Mouse (Mus musculus): ENCODE data around the gene Pcdh11x.
"Not testable (repeated sequence)": the region's sequence is repeated elsewhere in the genome, so short reads cannot be mapped to it uniquely, and the experiment has no call there.

Gene Pcdh11x

DNA sequence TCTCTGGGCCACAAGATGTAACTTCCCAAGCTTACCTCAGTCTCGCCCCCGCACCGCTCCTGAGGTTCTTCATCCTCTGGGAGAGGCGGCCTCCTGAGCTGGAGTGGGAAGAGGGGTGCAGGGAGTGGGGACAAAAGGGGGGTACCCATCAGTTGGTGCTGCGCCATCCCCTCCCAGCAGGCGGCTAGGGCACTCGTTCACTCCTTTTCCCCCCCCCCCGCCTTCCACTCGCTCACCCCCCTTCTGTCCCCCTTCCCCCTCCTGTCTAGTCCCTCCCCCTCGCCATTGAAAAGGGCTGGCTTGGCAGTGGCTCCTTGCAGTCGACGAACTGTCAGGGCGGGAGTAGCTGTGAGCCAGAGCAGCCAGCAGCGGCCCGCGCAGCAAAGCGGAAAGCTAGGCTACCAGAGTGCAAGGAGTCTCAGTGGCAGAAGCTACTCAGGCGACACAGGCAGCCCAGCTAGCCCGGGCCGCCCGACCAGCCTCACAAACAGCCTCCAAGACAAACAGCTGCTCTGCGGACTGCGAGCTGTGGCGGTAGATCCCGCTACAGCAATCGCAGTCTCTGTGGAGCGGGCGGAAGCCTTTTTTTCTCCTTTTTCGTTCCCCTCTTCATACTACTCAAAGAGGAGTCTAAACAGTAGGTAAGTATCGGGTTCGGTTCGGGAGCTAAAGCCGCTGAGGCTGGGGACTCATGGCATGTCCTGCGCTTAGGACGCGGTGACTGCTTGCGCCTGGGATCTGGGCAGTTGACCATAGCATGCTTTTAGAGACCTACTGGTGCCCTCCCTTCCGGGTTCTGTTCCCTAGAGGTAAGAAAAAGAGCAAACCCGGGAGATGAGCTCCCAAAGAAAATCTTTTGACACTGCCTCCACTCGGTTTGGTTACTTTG lies at the start of gene Pcdh11x:
TSS of gene Pcdh11x (plus strand) at position 249 of the 889 bp plus-strand sequence.
- DNase-seq (ENCODE audit: low spot score in 2 of 2): peak; percentile 43 to 44

DNA sequence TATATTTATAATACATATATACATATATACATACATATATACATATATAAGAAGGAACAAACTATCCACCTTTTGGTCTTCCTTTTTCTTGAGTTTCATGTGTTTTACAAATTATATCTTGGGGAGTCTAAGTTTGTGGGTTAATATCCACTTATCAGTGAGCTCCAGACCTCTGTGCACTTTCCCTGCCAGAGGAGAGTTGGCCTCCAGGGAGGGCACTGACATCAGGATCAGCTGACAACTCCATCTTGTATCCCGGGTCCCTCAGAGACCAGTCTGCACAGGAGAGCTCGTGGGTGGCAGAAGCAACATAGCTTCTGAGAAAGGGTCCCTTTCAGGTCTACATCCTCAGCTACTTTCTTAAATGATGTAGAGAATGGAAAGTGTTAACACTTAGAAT lies 30.0 kb upstream of the Pcdh11x start:
- DNase-seq (ENCODE audit: low spot score in 2 of 2): no peak

DNA sequence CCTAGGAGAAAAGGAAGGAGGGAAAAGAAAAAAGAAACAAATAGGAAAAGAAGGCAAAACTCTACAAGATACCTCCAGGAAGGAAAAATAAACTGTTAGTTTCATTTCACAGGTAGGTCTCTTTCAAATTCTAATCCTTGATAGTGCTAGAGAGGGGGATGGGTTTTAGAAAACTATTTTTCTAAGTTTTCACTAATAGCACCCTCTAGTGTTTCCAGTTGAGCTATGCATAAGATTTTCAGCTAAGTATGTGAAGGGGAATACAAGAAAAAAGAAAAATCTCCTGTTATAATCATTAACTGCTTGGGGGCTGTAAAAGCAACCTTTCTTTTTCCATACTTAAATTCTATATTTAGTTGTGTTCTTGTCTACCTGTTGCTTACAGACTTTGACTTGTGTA lies 4.5 kb upstream of the Pcdh11x start:
- no peak for DNase-seq (ENCODE audit: low spot score in 2 of 2)

DNA sequence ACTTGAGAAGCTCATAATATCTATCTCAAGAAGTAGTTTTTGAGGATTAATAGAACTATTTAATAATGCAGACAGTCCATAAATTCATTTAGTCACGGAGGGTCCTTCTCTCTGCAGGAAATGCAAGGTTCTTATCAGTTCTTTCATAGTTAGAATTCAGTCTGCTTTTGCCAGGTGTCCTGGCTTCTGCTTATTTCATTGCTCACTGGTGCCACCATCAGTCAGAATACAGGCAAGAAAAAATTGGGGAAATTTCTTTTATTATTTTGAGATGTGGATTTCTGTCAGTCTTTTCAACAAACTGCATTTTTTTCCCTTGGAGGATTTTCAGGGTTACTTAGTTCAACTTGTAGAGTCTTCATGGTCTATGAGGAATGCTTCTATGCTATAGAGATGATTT lies 2.6 kb upstream of the Pcdh11x start:
- DNase-seq (ENCODE audit: low spot score in 2 of 2): no peak

DNA sequence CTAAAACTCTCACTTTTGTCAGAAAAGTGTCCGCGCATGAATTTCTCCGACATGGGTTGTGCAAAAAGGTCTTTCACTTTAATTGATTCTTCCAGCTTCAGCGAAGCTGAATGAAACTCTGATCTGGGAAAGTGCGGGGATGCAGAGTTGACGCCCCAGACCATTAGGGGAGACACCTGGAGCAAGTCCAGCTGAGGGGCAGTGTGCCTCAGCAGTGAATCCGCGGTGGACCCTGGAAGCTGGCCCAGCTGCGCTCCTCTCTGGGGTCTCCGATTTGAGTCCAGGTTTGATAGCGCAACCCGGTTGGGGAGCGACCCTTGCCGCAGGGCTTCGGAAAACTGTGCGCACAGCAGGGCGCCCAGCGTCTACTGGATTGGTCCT lies 831 bp downstream of the Pcdh11x start:
- DNase-seq (ENCODE audit: low spot score in 2 of 2): no peak

DNA sequence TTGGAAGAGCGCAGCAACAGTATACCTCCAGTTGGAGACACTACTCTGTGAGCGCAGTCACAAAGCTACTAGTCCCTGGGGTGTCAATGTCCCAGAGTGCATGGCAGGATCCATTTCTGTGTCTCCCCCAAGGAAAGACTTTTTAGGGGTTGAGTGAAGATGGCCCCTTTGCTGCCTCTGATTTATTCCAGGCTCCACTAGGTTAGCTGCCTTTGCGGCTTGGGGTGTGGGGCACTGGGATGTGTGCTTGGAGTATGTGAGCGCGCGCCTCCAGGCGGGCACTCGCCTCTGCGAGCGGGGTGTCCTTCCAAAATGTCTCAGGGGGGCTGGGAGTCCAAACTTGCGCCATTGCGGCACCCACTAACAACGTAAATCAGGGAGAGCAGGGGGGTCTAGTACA lies 1.6 kb downstream of the Pcdh11x start:
- no peak for DNase-seq (ENCODE audit: low spot score in 2 of 2)

DNA sequence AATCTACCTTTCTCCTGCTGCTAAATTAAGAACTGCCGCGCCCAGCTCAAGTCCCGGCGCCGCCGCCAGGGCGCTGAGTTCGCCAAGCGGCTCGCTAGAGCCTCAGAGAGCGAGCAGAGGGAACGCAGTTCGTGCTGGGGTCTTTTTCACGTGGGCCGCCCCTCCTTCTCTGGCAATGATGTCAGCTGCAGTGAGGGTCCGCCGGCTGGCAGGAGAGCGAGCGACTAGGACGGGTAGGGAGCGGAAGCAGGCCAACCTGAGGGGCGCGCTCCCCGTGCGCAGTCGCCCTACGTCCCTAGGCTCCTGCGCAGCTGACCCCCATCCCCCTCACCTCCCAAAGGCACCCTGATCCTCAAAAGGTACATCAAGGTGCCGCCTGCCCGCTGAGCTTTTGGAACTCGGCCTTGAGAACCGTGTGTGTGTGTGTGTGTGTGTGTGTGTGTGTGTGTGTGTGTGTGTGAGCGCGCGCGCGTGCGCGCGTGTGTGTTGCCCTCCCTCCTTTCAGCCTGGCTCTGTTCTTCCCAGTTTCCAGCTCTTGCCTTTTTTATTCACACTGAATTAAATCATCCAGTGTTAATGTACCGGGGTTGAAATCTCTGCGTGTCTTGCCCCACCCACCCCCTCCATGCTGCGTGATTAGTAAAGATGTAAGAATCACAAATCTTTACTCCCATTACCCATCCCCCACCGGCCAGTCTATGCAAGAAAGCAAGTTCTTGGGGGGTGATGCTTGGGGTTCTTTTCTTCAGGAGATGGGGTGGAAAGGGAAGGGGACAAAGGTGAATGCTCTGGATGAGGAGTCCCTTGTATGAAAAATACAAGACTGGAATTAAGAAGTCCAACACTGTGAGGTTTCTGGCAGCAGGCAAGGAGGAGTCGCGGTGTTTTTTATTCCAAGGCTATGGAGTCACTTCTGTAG lies 3.0 kb downstream of the Pcdh11x start:
- no peak for DNase-seq (ENCODE audit: low spot score in 2 of 2)

DNA sequence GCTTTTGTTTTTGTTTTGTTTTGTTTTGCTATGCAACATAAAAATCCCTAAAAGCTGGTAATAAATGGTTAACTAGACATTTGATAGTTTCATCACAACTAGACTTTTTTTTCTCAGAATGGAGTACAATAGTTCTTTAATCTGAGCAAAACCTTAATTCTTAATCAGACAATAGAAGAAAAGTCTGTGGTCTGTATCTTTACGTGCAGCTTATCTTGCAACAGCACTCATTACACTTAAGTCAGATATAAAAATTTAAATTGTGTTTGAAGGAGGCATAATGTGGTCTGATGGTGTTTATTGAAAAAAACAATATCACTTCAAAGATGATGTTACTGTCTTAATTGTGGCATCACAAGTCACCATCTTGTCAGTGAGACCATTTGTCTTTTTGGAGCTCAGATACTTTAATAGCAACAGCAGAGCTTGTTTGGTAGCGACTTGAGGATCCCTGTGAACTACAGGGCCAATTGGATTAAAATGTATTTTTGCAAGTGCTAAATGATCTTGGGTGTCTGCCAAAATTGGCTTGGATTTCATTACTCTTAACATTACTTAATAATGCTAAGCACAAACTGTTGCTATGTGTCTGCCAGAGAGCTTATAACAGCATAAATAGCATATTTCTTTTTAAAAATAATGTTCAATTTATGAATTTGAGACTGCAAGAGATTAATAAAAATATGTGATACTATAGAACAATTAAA lies 11.6 kb downstream of the Pcdh11x start:
- DNase-seq (ENCODE audit: low spot score in 2 of 2): no peak

DNA sequence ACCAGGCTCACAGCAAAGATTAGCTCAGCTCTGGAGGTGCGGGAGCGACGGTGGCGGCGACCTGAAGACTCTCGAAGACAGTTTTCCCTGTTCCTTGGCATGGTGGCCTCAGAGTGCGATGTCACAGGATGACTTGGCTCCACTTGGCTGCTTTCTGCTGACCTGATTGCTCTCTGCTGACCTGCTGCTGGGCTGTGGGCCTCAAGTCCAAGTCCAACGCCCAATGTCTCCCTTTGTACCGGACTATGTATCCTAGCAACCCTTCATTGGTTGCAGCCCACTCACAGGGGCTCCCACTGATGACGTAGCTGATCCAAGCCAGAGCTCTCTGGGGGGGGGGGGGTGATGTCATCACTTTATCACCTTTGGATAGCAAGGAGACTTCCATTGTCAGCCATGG lies 22.9 kb downstream of the Pcdh11x start, which contains the start of gene H2afb3:
TSS of gene H2afb3 (minus strand) at position 101 of the 400 bp plus-strand sequence.
- not testable (repeated sequence) for DNase-seq (ENCODE audit: low spot score in 2 of 2)

DNA sequence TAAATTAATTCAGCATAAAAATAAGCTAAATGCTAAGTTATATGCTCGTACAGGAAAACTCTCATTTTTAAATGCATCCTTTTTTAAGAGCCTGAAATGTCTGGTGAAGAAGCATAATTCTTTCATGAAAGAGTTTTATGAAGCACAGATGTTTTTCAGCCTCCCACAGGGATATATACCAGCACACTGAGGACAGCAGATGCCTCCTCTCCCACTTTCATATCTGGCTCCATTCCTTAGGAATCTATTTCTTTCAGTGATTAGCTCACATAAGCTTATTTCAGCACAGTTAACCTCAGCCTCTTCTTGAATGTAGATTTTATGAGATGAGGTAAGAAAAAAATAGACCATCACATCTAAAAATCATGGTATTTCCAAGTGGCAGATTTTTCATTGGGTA lies 176.2 kb downstream of the Pcdh11x start:
- DNase-seq (ENCODE audit: low spot score in 2 of 2): peak in 1 of 2 experiments; percentile 8

DNA sequence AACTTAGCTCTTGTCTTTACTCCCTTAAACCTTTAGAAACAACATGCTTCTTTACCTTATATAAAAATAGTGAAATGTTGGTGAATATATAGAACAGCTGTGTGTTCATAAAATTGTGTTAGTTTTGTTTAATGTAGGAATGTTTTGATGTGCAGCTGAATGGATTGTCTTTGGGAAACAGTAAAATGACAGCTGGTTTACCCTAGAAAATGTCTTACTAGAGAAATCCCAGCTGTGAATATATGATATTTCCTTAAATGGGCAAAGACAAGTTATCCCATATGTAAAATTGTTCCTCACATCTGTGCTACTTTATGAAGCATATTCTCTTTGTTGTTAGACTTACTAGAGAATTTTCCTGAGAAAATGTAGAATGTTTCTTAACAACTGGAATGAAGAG lies 196.4 kb downstream of the Pcdh11x start:
- no peak for DNase-seq (ENCODE audit: low spot score in 2 of 2)

DNA sequence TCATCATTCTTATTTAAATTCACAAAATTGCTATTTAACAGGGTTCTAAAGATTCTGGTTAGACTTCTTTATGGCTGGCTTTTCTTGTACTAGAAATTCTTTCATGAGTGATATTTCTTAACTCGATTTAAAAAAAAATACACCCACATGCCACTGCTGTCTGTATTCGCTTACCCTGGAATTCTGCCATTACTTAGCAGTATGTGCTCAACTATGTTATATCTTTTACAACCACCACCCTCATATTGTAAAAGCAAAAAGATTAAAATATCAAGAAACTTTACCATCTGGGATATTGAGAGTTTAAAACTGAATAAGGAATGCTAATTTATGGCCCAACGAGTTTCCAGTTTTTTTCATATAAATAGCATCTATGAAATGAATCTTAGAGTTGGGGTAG lies 234.9 kb downstream of the Pcdh11x start:
- DNase-seq (ENCODE audit: low spot score in 2 of 2): no peak

DNA sequence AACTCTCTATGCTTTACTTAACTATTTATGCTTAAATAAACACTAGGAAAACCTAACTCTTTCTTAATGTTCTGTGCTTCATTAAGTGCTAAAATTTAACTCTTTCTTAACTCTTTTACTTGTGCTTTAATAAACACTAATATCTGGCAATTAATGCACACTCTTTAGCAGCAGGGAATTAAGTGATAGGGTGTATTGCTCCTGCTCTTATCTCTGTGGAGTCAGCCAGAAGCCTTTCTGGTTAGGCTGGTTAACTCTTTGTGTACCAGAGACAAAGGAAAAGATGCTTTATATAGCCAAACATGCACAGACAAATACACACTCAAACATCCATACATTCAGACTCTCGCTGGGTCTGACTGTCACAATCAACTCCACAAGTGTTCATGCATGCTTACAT lies 309.2 kb downstream of the Pcdh11x start:
- no peak for DNase-seq (ENCODE audit: low spot score in 2 of 2)

DNA sequence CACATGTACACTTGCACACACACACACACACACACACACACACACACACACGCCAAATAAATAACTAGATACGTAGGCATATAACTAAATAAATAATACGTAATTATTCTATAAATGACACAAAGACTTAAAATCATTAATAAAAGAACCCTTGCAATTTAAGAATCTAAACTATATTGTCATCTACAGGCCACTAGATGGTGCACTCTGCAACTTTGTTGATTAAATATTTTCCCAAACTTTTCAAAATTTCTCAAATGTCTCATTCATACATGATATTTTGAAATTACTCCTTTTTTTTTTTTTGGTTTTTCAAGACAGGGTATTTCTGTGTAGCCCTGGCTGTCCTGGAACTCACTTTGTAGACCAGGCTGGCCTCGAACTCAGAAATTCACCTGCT lies 328.4 kb downstream of the Pcdh11x start:
- no peak for DNase-seq (ENCODE audit: low spot score in 2 of 2)

DNA sequence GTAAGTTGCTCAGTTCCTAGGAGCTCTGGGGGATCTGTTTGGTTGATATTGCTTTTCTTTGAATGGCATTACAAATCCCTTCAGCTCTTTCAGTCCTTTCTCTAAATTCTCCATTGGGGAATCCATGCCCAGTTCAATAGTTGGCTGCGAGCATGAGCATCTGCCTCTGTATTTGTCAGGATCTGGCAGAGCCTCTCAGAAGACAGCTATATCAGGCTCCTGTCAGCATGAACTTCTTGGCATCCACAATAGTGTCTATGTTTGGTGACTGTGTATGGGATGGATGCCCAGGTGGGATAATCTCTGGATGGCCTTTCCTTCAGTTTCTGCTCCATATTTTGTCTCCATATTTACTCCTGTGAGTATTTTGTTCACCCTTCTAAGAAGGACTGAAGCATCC lies 380.2 kb downstream of the Pcdh11x start:
- not testable (repeated sequence) for DNase-seq (ENCODE audit: low spot score in 2 of 2)

DNA sequence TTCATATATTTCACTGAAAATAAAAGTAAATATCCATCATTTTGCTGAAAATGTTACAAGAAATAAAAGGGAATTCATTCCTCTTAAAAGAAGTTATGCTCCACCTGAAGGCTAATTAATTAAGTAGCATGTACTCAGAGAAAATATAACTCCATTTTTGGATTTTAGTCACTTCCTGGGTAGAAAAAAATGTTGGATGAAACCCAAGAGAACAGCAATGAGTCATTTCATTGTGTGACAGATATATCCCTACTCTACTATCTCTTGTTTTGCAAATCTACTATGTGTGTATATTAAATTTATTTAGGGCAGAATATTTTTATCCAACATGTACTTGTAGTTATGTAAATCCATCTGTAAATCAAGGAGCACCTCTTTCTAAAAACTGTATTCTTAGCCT lies 444.1 kb downstream of the Pcdh11x start:
- no peak for DNase-seq (ENCODE audit: low spot score in 2 of 2)

DNA sequence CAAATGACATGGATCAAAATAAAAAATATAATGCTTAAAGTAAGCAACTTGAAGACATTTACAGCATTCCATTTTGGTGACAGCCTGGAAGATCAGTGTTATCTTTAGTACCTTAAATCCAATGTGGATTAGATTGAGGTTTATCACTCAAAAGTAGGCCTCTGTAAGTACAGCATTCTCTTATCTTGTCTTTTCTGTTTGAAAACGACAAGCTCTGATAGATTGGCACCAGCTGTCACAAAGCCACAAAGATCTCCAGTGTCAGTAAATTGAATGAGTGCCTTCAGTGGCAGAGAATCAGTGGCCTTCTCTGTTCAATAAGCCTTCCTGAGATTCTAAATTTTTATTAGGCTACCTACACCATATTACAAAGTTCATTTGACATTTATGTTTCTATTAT lies 445.7 kb downstream of the Pcdh11x start:
- no peak for DNase-seq (ENCODE audit: low spot score in 2 of 2)

DNA sequence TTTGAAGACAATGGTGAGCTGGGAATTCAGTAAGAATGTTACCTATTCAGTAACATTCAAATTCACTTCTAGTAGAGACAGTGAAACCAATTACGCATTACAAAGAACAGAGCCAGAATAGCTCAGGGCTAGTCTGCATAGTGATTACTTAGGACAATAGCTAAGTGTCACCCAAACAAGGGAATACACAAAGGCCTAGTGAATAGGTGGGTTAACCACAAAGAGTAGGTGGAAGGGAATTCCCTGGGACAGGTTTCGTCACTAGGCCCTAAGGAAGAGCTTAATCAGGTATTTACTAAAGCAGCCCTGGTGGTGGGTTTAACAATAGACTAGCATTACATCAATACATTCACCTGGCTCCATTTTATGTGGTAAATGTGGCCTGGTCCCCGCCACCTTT lies 654.5 kb downstream of the Pcdh11x start:
- no peak for DNase-seq (ENCODE audit: low spot score in 2 of 2)
